ENCODE assay signal across 16 mouse cellular contexts in the genomic region with DNA sequence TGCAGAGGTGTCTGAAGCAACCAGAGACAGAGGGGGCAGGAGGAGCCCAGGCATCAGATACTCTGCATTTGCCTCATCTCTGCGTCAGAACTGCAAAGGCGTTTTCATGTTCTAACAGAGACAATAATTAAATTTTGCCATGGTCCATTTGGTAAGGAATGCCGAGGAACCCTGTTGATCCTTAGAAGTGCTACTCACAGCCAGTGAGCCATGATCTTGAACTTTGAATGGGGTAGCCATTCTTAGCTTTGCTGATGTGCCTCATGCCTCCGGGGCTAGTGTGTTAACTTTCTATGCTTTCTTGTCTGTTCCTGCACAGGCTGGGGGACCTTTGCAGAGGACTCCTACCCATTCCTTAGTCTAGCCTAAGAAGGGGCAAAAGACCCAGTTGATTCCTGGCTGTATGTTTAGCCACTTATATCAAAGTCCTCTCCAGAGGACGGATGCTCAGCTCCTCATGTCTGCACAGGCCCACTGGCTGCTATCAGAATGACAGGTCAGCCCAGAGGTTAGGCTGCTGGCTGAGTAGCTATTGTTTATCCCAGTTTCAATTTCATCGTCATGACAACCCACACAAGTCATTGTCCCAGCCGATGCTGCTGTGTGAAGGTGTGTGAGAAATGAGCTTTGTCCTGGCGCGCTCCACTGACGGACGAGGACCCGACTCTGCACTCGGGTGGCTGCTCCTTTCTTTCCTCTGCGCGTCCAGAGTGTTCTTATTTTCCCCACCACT. TPM values are rescaled to one million over a fixed set of nuclear protein-coding genes. Genes with fewer than 3 reads are reported as not detected.
DNase-seq lines count a peak whose midpoint lies in the region; ATAC-seq and TF ChIP-seq lines count a peak whose summit lies in the region.
"Had no signal": no experiment of that assay in that cellular context is flagged by ENCODE, and none has a peak within 500 bp of the region (broad histone marks: within the 10 kb centered on the region; RNA-seq: fewer than 3 reads in every experiment).

No protein-coding gene starts in this region.

- 15% methylated on average over 15 of the region's 15 CpGs for WGBS in forebrain, embryonic 11.5 days
- WGBS in forebrain, embryonic 13.5 days: 12% methylated on average over 15 of the region's 15 CpGs
- 25% methylated on average over 15 of the region's 15 CpGs for WGBS in midbrain, embryonic 11.5 days
- WGBS in midbrain, postnatal 0 days: 18% methylated on average over 15 of the region's 15 CpGs
- 9% methylated on average over 15 of the region's 15 CpGs for WGBS in hindbrain, embryonic 14.5 days

- ATAC-seq in forebrain, embryonic 11.5 days (replicated peaks; ENCODE audit: low FRiP score): peak; percentile 30; the same call in 1 of the 2 replicates
- no peak for ATAC-seq in forebrain, embryonic 13.5 days
- peak; percentile 46; the same call in 1 of the 2 replicates for ATAC-seq in midbrain, embryonic 11.5 days (ENCODE audit: low FRiP score)
- no peak for ATAC-seq in midbrain, postnatal 0 days (ENCODE audit: low FRiP score)
- no peak for ATAC-seq in hindbrain, embryonic 14.5 days (ENCODE audit: low FRiP score)
- ATAC-seq: inflammation-experienced regulatory T-cells, adult 6 months had no signal

- no peak overlapping the region for H3K9ac ChIP-seq in forebrain, embryonic 11.5 days (ENCODE audit: low read length)
- H3K9ac ChIP-seq in forebrain, embryonic 13.5 days: no peak overlapping the region
- H3K9ac ChIP-seq in midbrain, embryonic 11.5 days (ENCODE audit: low read length): no peak overlapping the region
- no peak overlapping the region for H3K9ac ChIP-seq in midbrain, postnatal 0 days (replicated peaks; ENCODE audit: low read length, poor library complexity, severe bottlenecking)
- no peak overlapping the region for H3K9ac ChIP-seq in hindbrain, embryonic 14.5 days
- H3K9ac ChIP-seq: heart, embryonic 13.5 days; liver, embryonic 14.5 days had no signal

- H3K4me3 ChIP-seq in forebrain, embryonic 11.5 days (ENCODE audit: low read depth, low read length): no peak overlapping the region
- no peak overlapping the region for H3K4me3 ChIP-seq in forebrain, embryonic 13.5 days
- H3K4me3 ChIP-seq in midbrain, embryonic 11.5 days (ENCODE audit: low read depth, low read length): no peak overlapping the region
- H3K4me3 ChIP-seq in midbrain, postnatal 0 days (ENCODE audit: low read depth, low read length): no peak overlapping the region
- H3K4me3 ChIP-seq in hindbrain, embryonic 14.5 days (replicated peaks; ENCODE audit: low read length): no peak overlapping the region
- H3K4me3 ChIP-seq: heart, embryonic 13.5 days; myocyte had no signal

- no peak for DNase-seq in forebrain, embryonic 11.5 days (ENCODE audit: low spot score)
- peak; percentile 88 for DNase-seq in midbrain, embryonic 11.5 days (ENCODE audit: low spot score, missing footprints)
- DNase-seq in midbrain, postnatal 0 days (ENCODE audit: low spot score): no peak
- DNase-seq in hindbrain, embryonic 14.5 days (ENCODE audit: low spot score): no peak
- DNase-seq in retina, postnatal 1 day: peak; percentile 63
- no peak for DNase-seq in urinary bladder, postnatal 14 days (ENCODE audit: low spot score)
- no peak for DNase-seq in cerebellum, postnatal 10 days
- DNase-seq: adrenal gland, postnatal 14 days; gastrocnemius, postnatal 36 days; left cerebral cortex, postnatal 4 days; lung, postnatal 4 days had no signal

- no peaks in the 10 kb centered on the region for H3K9me3 ChIP-seq in forebrain, embryonic 11.5 days (ENCODE audit: control insufficient read depth, low read length)
- H3K9me3 ChIP-seq in forebrain, embryonic 13.5 days (replicated peaks): no peaks in the 10 kb centered on the region
- H3K9me3 ChIP-seq in midbrain, embryonic 11.5 days (ENCODE audit: control insufficient read depth, low read length): no peaks in the 10 kb centered on the region
- no peaks in the 10 kb centered on the region for H3K9me3 ChIP-seq in midbrain, postnatal 0 days (ENCODE audit: low read length)
- H3K9me3 ChIP-seq in hindbrain, embryonic 14.5 days (ENCODE audit: control insufficient read depth, low read length): no peaks in the 10 kb centered on the region
- H3K9me3 ChIP-seq: heart, embryonic 13.5 days had no signal

- no peaks in the 10 kb centered on the region; the same call in 1 of the 2 replicates for H3K27me3 ChIP-seq in forebrain, embryonic 11.5 days (ENCODE audit: control insufficient read depth, insufficient read depth, low read length)
- 0 out of 2 replicates have a peak, but pooled peaks cover 7% of the 10 kb centered on the region for H3K27me3 ChIP-seq in forebrain, embryonic 13.5 days
- H3K27me3 ChIP-seq in midbrain, embryonic 11.5 days (ENCODE audit: control insufficient read depth, insufficient read depth, low read length): no peaks in the 10 kb centered on the region
- H3K27me3 ChIP-seq in midbrain, postnatal 0 days (ENCODE audit: insufficient read depth, low read length): no peaks in the 10 kb centered on the region
- no peaks in the 10 kb centered on the region for H3K27me3 ChIP-seq in hindbrain, embryonic 14.5 days (ENCODE audit: control insufficient read depth, insufficient read depth, low read length)

- TF ChIP-seq CTCF in midbrain, postnatal 0 days (IDR thresholded peaks at IDR 0.05): no peak

- H3K4me1 ChIP-seq in forebrain, embryonic 11.5 days (replicated peaks; ENCODE audit: control insufficient read depth, insufficient read depth, low read length): peaks cover 13% of the 10 kb centered on the region; the same call in 1 of the 2 replicates
- H3K4me1 ChIP-seq in forebrain, embryonic 13.5 days: peaks cover 13% of the 10 kb centered on the region
- peaks cover 11% of the 10 kb centered on the region for H3K4me1 ChIP-seq in midbrain, embryonic 11.5 days (ENCODE audit: control insufficient read depth, insufficient read depth, low read length)
- H3K4me1 ChIP-seq in midbrain, postnatal 0 days (ENCODE audit: insufficient read depth, low read length): peaks cover 7% of the 10 kb centered on the region; the same call in 1 of the 2 replicates
- H3K4me1 ChIP-seq in hindbrain, embryonic 14.5 days (replicated peaks; ENCODE audit: control insufficient read depth, insufficient read depth, low read length): peaks cover 16% of the 10 kb centered on the region; the same call in 1 of the 2 replicates

- H3K27ac ChIP-seq in forebrain, embryonic 11.5 days (ENCODE audit: low read depth, low read length): no peak overlapping the region
- no peak overlapping the region for H3K27ac ChIP-seq in forebrain, embryonic 13.5 days
- no peak overlapping the region for H3K27ac ChIP-seq in midbrain, embryonic 11.5 days (ENCODE audit: low read depth, low read length)
- H3K27ac ChIP-seq in midbrain, postnatal 0 days (ENCODE audit: low read depth, low read length): no peak overlapping the region
- H3K27ac ChIP-seq in hindbrain, embryonic 14.5 days: 0 out of 2 replicates have a peak overlapping the region, but pooled peaks have one; percentile 20
- H3K27ac ChIP-seq: heart, embryonic 13.5 days; liver, embryonic 14.5 days had no signal

- no peaks in the 10 kb centered on the region for H3K36me3 ChIP-seq in forebrain, embryonic 11.5 days (ENCODE audit: control insufficient read depth, insufficient read depth, low read length)
- H3K36me3 ChIP-seq in forebrain, embryonic 13.5 days (ENCODE audit: poor library complexity, severe bottlenecking): no peaks in the 10 kb centered on the region
- H3K36me3 ChIP-seq in midbrain, embryonic 11.5 days (ENCODE audit: control insufficient read depth, insufficient read depth, low read length): no peaks in the 10 kb centered on the region
- H3K36me3 ChIP-seq in midbrain, postnatal 0 days (ENCODE audit: insufficient read depth, low read length): no peaks in the 10 kb centered on the region
- no peaks in the 10 kb centered on the region for H3K36me3 ChIP-seq in hindbrain, embryonic 14.5 days (replicated peaks; ENCODE audit: control insufficient read depth, insufficient read depth)
- H3K36me3 ChIP-seq: heart, embryonic 13.5 days had no signal

- H3K4me2 ChIP-seq in forebrain, embryonic 11.5 days (ENCODE audit: low read depth, low read length, severe bottlenecking): 0 out of 2 replicates have a peak overlapping the region, but pooled peaks have one; percentile 8
- no peak overlapping the region for H3K4me2 ChIP-seq in forebrain, embryonic 13.5 days
- H3K4me2 ChIP-seq in midbrain, embryonic 11.5 days: no peak overlapping the region; the same call in 1 of the 2 replicates
- H3K4me2 ChIP-seq in midbrain, postnatal 0 days (ENCODE audit: low read depth, low read length, poor library complexity, severe bottlenecking): no peak overlapping the region
- H3K4me2 ChIP-seq in hindbrain, embryonic 14.5 days (replicated peaks): 0 out of 2 replicates have a peak overlapping the region, but pooled peaks have one; percentile 4
- H3K4me2 ChIP-seq: heart, embryonic 13.5 days had no signal

RNA-seq across cellular contexts. Expression of gene Trim29, which starts 48.1 kb away (rescaled TPM):
- 1.3 and 1.6 TPM in 2 replicates for polyA plus RNA-seq in forebrain, embryonic 11.5 days (2014; fragmentation: Nextera tagmentation; extraction: Ambion mirVana)
- polyA plus RNA-seq in forebrain, embryonic 13.5 days (2015; fragmentation: Nextera tagmentation; extraction: Ambion mirVana): 0.13 TPM in 1 of 2 replicates, not detected in the other
- 0.57 and 0.75 TPM in 2 replicates for polyA plus RNA-seq in midbrain, embryonic 11.5 days (2014; fragmentation: Nextera tagmentation; extraction: Ambion mirVana)
- total RNA-seq in midbrain, postnatal 0 days (2014; rRNA removed): 0.24 and 2.4 TPM in 2 replicates
- polyA plus RNA-seq in midbrain, postnatal 0 days (2015; fragmentation: Nextera tagmentation; extraction: Ambion mirVana): 0.12 and 0.16 TPM in 2 replicates
- not detected in 2 replicates for polyA plus RNA-seq in hindbrain, embryonic 14.5 days (2014; fragmentation: Nextera tagmentation; extraction: Ambion mirVana)
- total RNA-seq: left cerebral cortex, postnatal 4 days had no signal
- polyA plus RNA-seq: inflammation-experienced regulatory T-cells, adult 6 months had no signal

Comparison
In these comparisons a context has a peak if more than half of its experiments do, and no peak if none do; other contexts are left out.
1. ATAC-seq: peak in forebrain, embryonic 11.5 days (single experiment) and midbrain, embryonic 11.5 days (single experiment); none in forebrain, embryonic 13.5 days (single experiment), midbrain, postnatal 0 days (single experiment) and hindbrain, embryonic 14.5 days (single experiment).
2. DNase-seq: peak in midbrain, embryonic 11.5 days (single experiment) and retina, postnatal 1 day (single experiment); none in forebrain, embryonic 11.5 days (single experiment), midbrain, postnatal 0 days (single experiment), hindbrain, embryonic 14.5 days (single experiment), urinary bladder, postnatal 14 days (single experiment) and cerebellum, postnatal 10 days (0 of 2).
3. H3K4me2 ChIP-seq: peak in forebrain, embryonic 11.5 days (single experiment) and hindbrain, embryonic 14.5 days (single experiment); none in forebrain, embryonic 13.5 days (single experiment), midbrain, embryonic 11.5 days (single experiment) and midbrain, postnatal 0 days (single experiment).